Mouse (Mus musculus) olfactory bulb, adult 2 months (tissue): ENCODE data around the gene Pik3r5.

Experiments
- CTCF ChIP-seq: fragments of 200-500 bp; IDR thresholded peaks from 2 replicates; pipeline ENCODE4 v1.5.1; 2012; ENCODE audit warnings: low read depth, mild to moderate bottlenecking, low read length, moderate library complexity; ENCODE audit not compliant: insufficient read depth
- POLR2A ChIP-seq: fragments of 200-500 bp; IDR thresholded peaks from 2 replicates; pipeline ENCODE4 v1.6.1; 2012; ENCODE audit warnings: mild to moderate bottlenecking, low read depth, low read length, moderate library complexity; ENCODE audit not compliant: insufficient read depth

DNA sequence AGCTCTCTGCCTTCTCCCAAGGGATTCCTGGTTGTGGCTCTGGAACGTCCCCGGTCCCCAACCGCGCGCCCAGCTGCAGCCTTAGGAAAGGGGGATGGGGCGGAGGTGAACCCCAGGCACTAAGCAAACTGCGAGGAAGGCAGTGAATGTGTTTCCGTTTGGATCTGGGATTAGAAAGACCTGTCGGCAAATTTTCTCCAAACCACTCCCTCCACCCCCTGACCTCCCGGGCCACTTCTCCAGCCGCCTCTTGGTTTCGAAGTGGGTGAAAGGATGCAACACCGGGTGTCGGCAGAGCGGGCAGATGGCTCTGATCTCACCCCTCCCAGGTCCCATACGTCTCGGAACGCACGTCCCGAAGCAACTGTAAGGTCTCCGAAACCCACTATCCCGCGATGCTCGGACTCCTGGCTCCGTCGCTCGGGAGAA lies 47.3 kb upstream of the Pik3r5 start:
- TF ChIP-seq CTCF (no peak), POLR2A (no peak)
